Mouse (Mus musculus) intestine, embryonic 16.5 days (tissue): ENCODE measurements around the gene Trim67. TPM values are rescaled to one million over a fixed set of nuclear protein-coding genes. Genes with fewer than 3 reads are reported as not detected.
A peak's percentile ranks its signal among the peaks of the same experiment; 100 is the strongest.

ENCODE experiments used
- ATAC-seq: fragments of 200-750 bp; cut with Nextera tagmentation; 2 replicates; pipeline ENCODE4 v1.8.0; 2017; ENCODE audit warnings: moderate TSS enrichment, moderate library complexity
- H3K27ac ChIP-seq: fragments of 300-500 bp; sonication (generic); 2 replicates; pipeline ENCODE4 v1.5.1; 2014; ENCODE audit warnings: mild to moderate bottlenecking, low read length
- H3K27me3 ChIP-seq: fragments of 300-500 bp; sonication (generic); replicated peaks from 2 replicates; pipeline ENCODE4 v1.6.1; 2014; ENCODE audit warnings: low read length, control low read depth, mixed read lengths; ENCODE audit not compliant: control insufficient read depth, insufficient read depth
- H3K36me3 ChIP-seq: fragments of 300-500 bp; sonication (generic); 2 replicates; pipeline ENCODE4 v1.6.1; 2014; ENCODE audit warnings: low read length, control low read depth; ENCODE audit not compliant: control insufficient read depth, insufficient read depth
- H3K4me1 ChIP-seq: fragments of 300-500 bp; sonication (generic); 2 replicates; pipeline ENCODE4 v1.6.1; 2014; ENCODE audit warnings: low read length, control low read depth, mixed read lengths; ENCODE audit not compliant: control insufficient read depth, insufficient read depth
- H3K4me2 ChIP-seq: fragments of 300-500 bp; sonication (generic); 2 replicates; pipeline ENCODE4 v1.6.1; 2014; ENCODE audit warnings: low read depth, low read length, control low read depth
- H3K4me3 ChIP-seq: fragments of 300-500 bp; sonication (generic); 2 replicates; pipeline ENCODE4 v1.5.1; 2014; ENCODE audit warnings: mild to moderate bottlenecking, low read length
- H3K9ac ChIP-seq: fragments of 300-500 bp; sonication (generic); 2 replicates; pipeline ENCODE4 v1.6.1; 2014; ENCODE audit warnings: low read depth, low read length
- H3K9me3 ChIP-seq: fragments of 300-500 bp; sonication (generic); 2 replicates; pipeline ENCODE4 v1.6.1; 2016; ENCODE audit warnings: low read length, control low read depth; ENCODE audit not compliant: control insufficient read depth
- WGBS: fragments of 180-500 bp; shearing (Covaris S2); extraction: QIAGEN DNeasy Blood & Tissue Kit; methylation state at CpG from one replicate; pipeline ENCODE4 v1.1.7; 2014; 5-methylcytosine and 5-hydroxymethylcytosine counted together
- polyA plus RNA-seq: library from polyadenylated mRNA; unstranded; fragments of >200 nt; fragmentation: Nextera tagmentation; extraction: Ambion mirVana; gene quantifications from 2 replicates; pipeline ENCODE4 v1.2.1, GENCODE M21; 2015

The Trim67 gene
- polyA plus RNA-seq, 1 experiment from 2014 or later, result 0.38 TPM

DNA sequence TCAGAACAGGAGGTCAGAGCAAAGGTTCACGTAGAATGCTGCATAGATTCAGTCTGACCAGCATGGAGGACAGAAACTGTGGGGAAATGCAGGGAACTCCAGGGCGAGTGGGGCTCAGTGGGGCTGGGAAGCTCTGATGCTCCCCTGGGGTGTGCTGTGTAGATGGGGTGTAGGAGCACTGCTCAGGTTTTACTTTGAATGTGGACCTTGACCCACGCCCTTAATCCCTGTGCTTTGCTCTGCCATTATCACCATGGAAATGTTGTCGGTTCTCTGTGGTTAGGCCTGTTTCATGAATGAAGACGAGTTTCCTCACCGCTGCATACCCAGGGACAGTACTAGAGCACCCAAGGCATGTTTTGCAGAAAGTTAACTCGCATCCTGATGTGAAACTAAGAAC is 78.6 kb downstream of the Trim67 start:
- H3K9me3 ChIP-seq, result no peaks in the 10 kb centered on the region

DNA sequence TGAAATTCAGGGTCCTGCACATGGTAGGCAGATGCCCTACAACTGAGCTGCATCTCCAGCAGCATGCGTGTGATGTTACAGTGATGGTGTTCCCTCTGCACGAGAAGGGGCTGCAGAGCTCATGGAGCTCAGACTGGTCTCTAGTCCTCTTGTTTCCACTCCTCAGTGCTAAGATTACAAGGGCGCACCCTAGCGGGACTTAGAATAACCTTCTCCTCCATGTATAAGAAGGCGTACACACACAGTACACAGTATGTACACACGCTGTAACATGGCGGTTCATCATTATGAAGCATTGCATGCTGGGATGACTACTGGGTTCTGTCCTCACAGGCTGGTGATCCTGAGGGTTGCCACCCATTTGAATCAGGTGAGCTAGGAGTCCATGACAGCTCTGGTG is 79.2 kb downstream of the Trim67 start:
- WGBS, result 94% methylated on average over 7 of the region's 7 CpGs
- ATAC-seq, result peak; percentile 22
- 0 out of 2 replicates have a peak, but pooled peaks cover 3% of the 10 kb centered on the region for H3K36me3 ChIP-seq

More for the DNA sequence above, 78.6 kb downstream of the Trim67 start:
- Histone ChIP-seq H3K36me3 (0 out of 2 replicates have a peak, but pooled peaks cover 3% of the 10 kb centered on the region), H3K27me3 (no peaks in the 10 kb centered on the region), H3K4me3 (no peak overlapping the region), H3K4me2 (no peak overlapping the region), H3K27ac (no peak overlapping the region), H3K9ac (no peak overlapping the region), H3K4me1 (no peaks in the 10 kb centered on the region; the same call in 1 of the 2 replicates)
- peak; percentile 58 for ATAC-seq
- WGBS, result 71% methylated on average over 7 of the region's 7 CpGs

DNA sequence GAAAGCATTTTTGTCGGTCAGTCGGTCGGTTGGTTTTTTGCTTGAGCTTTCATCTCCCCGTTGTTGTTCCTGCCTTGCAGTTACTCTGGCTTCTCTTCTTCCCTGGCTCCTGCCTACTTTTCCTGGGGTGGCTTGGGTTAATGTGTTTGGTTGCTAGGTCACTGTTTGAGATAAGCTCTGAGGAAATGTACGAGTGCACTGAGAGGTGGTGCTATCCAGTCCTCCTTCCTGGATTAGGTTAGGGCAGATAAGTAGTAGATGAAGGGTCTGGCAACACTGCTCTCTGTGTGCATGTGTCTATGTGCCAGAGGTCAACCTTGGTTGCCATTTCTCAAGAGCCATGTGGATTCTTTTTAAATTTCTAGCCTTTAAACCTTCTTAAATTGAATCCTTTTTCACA is 79.8 kb downstream of the Trim67 start:
- Histone ChIP-seq H3K27me3 (no peaks in the 10 kb centered on the region), H3K27ac (no peak overlapping the region), H3K4me2 (no peak overlapping the region), H3K4me3 (no peak overlapping the region), H3K9me3 (no peaks in the 10 kb centered on the region), H3K36me3 (0 out of 2 replicates have a peak, but pooled peaks cover 3% of the 10 kb centered on the region), H3K9ac (no peak overlapping the region), H3K4me1 (no peaks in the 10 kb centered on the region; the same call in 1 of the 2 replicates)
- 67% methylated on average over 5 of the region's 5 CpGs for WGBS
- ATAC-seq, result peak; percentile 77

More for the DNA sequence above, 79.2 kb downstream of the Trim67 start:
- H3K9me3 ChIP-seq, result no peaks in the 10 kb centered on the region
- no peaks in the 10 kb centered on the region for H3K27me3 ChIP-seq
- H3K27ac ChIP-seq, result no peak overlapping the region
- H3K4me2 ChIP-seq, result no peak overlapping the region
- H3K4me3 ChIP-seq, result no peak overlapping the region
- no peaks in the 10 kb centered on the region; the same call in 1 of the 2 replicates for H3K4me1 ChIP-seq
- H3K9ac ChIP-seq, result no peak overlapping the region

DNA sequence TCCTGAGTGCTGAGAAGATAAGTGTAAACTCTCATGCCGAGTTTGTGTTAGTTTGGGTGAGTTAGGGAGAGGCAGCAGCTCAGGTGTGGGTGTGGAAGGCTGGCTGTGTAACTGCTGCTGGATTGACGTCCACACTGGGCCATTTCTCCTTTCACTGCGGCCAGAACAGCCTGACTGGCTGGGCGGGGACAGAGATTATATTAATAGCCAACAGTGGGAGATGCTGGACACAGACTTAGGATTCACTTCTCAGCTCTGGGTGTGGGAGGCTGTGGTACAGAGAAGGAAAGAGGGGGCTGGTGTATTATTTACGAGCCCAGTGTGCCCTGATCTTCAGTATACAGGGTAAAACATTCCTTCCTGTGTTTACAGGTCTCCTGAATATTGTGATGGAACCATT is 85.2 kb downstream of the Trim67 start:
- Histone ChIP-seq H3K27ac (no peak overlapping the region), H3K4me2 (no peak overlapping the region), H3K9me3 (no peaks in the 10 kb centered on the region), H3K4me1 (no peaks in the 10 kb centered on the region), H3K27me3 (no peaks in the 10 kb centered on the region), H3K9ac (no peak overlapping the region), H3K36me3 (peaks cover 27% of the 10 kb centered on the region), H3K4me3 (no peak overlapping the region)
- 79% methylated on average over 5 of the region's 5 CpGs for WGBS
- ATAC-seq, result no peak

DNA sequence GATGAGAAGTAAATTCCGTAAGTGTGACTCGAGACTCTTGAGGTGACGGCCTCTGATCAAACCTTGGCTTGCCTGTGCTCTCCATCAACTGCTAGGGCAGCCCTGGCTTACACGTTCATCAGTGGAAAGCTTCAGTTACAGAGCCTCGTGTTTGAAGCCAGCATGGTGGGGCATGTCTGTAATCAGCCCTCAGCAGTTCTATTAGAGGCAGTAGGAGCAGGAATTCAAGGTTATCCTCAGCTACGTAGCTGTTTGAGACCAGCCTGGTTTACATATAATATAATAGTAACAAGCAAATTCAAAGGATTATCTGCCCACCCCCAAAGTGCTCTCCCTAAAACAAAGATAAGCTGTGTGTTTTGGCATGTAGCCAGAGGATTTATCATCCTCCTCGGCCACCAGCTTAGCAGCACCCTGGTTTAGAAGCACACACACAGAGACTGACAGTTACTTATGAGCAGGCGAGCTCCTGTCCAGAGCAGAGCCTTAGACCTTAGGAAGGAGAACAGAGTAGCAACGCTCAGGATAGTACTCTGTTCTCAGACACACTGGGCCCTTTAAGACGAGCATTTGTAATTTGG is 86.1 kb downstream of the Trim67 start:
- peaks cover 27% of the 10 kb centered on the region for H3K36me3 ChIP-seq

More for the DNA sequence above, 86.1 kb downstream of the Trim67 start:
- no peak overlapping the region for H3K4me3 ChIP-seq
- no peaks in the 10 kb centered on the region for H3K9me3 ChIP-seq
- H3K4me2 ChIP-seq, result no peak overlapping the region
- H3K27me3 ChIP-seq, result no peaks in the 10 kb centered on the region
- no peak overlapping the region for H3K27ac ChIP-seq
- no peak for ATAC-seq
- 69% methylated on average over 10 of the region's 10 CpGs for WGBS
- no peaks in the 10 kb centered on the region for H3K4me1 ChIP-seq
- no peak overlapping the region for H3K9ac ChIP-seq

Other genes starting within 250 kb of the Trim67 start
- 5.9 and 8.4 TPM in 2 replicates for gene Agt, start 223.4 kb upstream of the Trim67 start, polyA plus RNA-seq
- gene Capn9, start 217.0 kb upstream of the Trim67 start, polyA plus RNA-seq, result 2.3 and 2.9 TPM in 2 replicates
- gene 2310022B05Rik, start 129.7 kb upstream of the Trim67 start, polyA plus RNA-seq, result 17.0 and 20.8 TPM in 2 replicates
- 34.7 and 35.0 TPM in 2 replicates for gene Ttc13, start 71.1 kb upstream of the Trim67 start, polyA plus RNA-seq
- gene Arv1, start 71.0 kb upstream of the Trim67 start, polyA plus RNA-seq, result 15.2 and 17.1 TPM in 2 replicates
- gene Fam89a, start 41.3 kb upstream of the Trim67 start, polyA plus RNA-seq, result 2.8 and 2.9 TPM in 2 replicates
- gene Gnpat, start 69.9 kb downstream of the Trim67 start, polyA plus RNA-seq, result 75.4 and 83.6 TPM in 2 replicates
- gene 2810004N23Rik, start 70.0 kb downstream of the Trim67 start, polyA plus RNA-seq, result 41.7 and 42.8 TPM in 2 replicates
- 3.2 and 6.0 TPM in 2 replicates for gene Exoc8, start 104.6 kb downstream of the Trim67 start, polyA plus RNA-seq
- 6.1 and 6.7 TPM in 2 replicates for gene Sprtn, start 104.8 kb downstream of the Trim67 start, polyA plus RNA-seq
- 9.4 and 11.0 TPM in 2 replicates for gene Egln1, start 156.2 kb downstream of the Trim67 start, polyA plus RNA-seq
- 98.2 and 106 TPM in 2 replicates for gene Tsnax, start 219.9 kb downstream of the Trim67 start, polyA plus RNA-seq